Mouse (Mus musculus) right cerebral cortex, postnatal 25 days (tissue): ENCODE measurements at regions not wholly inside any gene's neighbourhood (a gene's known extent, or its start where the extent isn't known, plus 50 kb on each side); places are given as distances from the start of the nearest gene placed in this dataset.

Source experiments
- DNase-seq: peaks from one replicate; pipeline ENCODE4 v3.0.0; 2022

- DNase-seq = no peak
Observed at GRCm38 (mm10) chr6:84514623-84515022, 79.1 kb downstream of the Cyp26b1 start.

- DNase-seq = no peak
Observed at GRCm38 (mm10) chr6:84508598-84508997, 85.1 kb downstream of the Cyp26b1 start.

DNA sequence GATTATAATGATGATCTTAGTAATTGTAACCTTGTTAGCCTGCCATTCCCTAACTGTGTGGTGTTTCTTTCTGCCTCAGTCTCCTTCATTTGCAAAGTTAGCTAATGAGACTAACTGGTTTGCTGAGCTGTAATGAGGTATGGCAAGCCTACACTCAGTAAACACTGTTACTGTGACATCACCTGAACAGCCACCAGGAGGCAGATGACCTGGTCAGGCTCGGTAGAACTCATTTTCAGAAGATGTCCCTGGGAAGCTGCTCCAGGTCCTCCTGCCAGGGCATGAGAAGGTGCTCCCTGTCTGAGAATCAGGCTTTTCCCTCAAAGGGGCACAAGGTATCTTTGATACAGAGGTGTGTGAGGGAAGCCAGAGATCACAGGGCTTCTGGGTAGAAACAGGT is 87.0 kb downstream of the Cyp26b1 start:
- DNase-seq = no peak

DNA sequence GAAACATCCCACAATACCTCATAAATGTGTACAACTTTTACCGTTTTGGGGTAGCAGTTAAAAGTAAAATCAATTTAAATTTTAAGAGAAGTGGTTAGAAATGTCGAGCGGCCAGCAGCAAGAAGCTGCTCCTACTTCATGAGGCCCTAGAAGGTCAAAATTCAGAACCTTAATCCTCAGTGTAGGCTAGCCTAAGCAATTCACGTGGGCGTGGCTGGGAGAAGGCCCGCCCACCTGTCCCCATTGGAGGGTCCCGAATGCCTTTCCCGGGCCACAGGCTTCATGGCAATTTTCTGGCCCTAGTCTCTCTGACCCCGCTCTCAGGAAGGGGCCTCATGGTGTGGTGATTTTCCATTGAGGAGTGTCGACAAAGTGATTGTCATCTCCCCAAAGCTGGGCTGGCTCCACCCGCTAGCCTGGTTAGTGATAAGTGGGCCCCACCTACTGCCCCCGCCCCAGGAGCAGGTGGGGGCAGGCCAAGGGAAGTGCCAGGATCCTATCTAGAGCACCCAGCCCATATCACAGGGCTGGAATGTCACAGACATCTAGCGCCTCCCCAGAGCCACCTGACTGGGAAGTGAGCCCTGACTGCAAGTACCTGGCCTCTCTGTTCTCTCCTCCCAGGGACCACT is 93.3 kb downstream of the Cyp26b1 start:
- no peak for DNase-seq

- DNase-seq = no peak
Observed at GRCm38 (mm10) chr6:84498076-84498475, 95.6 kb downstream of the Cyp26b1 start.

GRCm38 (mm10) chr6:84493676-84494075 is 100.0 kb downstream of the Cyp26b1 start:
- no peak for DNase-seq

- no peak for DNase-seq
Observed at GRCm38 (mm10) chr6:84493169-84493568, 100.5 kb downstream of the Cyp26b1 start.

- no peak for DNase-seq
Observed at GRCm38 (mm10) chr6:84492594-84492993, 101.1 kb downstream of the Cyp26b1 start.

GRCm38 (mm10) chr6:84491106-84491505 is 102.6 kb downstream of the Cyp26b1 start:
- no peak for DNase-seq

- DNase-seq = no peak
Observed at GRCm38 (mm10) chr6:84481205-84481604, 112.5 kb downstream of the Cyp26b1 start.

DNA sequence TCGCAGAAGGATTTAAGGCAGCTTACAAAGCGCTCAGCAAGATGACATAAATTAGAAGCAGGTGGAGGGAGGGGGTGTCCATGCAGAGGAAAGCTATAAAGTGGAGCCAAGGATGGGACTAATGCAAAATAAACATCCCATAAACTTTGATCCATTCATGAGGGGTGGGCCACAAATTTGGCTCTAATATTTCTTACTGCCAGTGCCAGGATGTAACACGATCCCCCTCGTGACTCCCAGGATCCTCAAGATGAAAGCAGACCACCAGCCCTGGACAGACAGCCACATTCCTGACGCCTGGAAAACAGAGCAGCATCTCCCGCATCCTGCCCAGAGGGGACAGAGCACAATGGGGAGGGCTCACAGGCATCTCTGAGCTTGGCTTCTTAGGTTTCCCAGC is 116.6 kb downstream of the Cyp26b1 start:
- DNase-seq = no peak

DNA sequence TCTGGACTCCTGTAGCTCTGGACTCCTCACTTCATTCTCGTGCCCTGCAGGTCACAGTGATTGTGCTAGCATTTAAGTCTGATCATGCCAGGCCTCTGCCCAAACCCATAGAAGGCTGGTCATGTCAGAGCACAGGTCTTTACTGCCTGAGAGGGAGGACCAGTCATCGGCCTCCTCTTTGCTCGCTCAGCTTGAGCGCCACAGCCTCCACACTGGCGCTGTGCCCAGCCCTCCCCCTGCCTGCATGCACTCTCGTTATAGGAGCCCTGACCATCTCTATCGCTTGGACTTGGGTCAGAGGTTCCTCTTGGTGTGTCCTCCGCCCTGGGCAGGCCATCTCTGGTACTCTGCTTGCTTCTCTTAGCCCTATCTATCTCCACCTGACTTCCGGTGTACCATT is 117.2 kb downstream of the Cyp26b1 start:
- DNase-seq = no peak

GRCm38 (mm10) chr6:84474835-84475234 is 118.9 kb downstream of the Cyp26b1 start:
- DNase-seq = no peak

GRCm38 (mm10) chr6:84473171-84473570 is 120.5 kb downstream of the Cyp26b1 start:
- no peak for DNase-seq

GRCm38 (mm10) chr6:84472287-84472686 is 121.4 kb downstream of the Cyp26b1 start:
- DNase-seq = no peak

DNA sequence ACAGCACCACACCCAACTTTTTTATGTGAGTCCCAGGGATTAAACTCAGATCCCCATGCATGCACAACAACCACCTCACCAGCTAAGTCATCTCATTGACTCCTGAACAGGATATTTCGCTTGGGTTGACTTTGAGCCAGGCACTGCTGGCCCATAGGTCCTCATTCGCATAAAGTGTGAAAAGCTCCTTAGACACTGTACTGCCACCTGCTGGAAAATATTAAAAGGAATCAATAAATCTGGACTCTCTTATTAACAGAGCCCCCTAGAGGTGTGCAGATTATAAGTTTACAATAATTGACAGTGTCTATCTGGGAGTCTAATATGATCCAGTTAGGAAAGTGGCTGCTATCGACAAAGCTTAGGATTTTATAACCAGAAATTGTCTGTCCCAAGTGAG is 126.4 kb downstream of the Cyp26b1 start:
- DNase-seq = no peak

- no peak for DNase-seq
Observed at GRCm38 (mm10) chr6:84466223-84466622, 127.5 kb downstream of the Cyp26b1 start.

DNA sequence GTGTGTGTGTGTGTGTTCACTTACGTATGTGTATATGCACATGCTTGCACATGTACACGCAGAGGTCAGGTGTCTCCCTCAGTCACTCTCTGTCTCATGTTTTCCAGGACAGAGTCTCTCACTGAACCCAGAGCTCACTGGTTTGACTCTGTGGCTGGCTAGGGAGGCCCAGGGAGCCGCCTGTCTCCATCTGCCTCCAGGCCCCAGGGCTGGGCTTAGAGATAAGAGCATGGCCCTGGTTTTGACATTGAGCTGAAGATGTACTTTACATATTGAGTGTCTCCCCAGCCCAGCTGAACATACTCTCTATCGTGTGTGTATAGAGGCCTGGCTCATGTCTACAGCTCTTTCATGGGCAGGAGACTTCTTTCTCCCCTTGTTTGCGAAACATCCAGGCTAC is 128.1 kb downstream of the Cyp26b1 start:
- no peak for DNase-seq

- no peak for DNase-seq
Observed at GRCm38 (mm10) chr6:84463592-84464367, 129.9 kb downstream of the Cyp26b1 start.

GRCm38 (mm10) chr6:84456803-84457202 is 136.9 kb downstream of the Cyp26b1 start:
- no peak for DNase-seq

DNA sequence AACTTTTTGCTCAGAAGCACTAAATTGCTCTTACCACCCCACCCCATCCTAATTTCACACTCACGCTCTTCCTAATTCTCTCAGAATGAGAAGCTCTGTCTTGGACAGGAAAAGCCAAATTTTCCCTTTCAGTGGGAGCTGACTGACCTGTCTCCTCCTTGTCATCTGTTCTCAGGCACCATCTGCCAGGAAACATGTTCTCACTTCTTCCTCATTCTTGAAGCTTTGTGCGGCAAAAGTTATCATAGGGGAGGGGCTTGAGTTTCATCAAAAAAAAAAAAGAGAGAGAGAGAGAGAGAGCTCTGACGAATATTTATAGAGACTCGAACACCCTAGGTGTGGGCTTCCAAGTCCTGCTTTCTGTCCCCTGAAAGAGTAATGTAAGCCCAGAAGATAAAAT is 148.6 kb downstream of the Cyp26b1 start:
- DNase-seq = no peak

DNA sequence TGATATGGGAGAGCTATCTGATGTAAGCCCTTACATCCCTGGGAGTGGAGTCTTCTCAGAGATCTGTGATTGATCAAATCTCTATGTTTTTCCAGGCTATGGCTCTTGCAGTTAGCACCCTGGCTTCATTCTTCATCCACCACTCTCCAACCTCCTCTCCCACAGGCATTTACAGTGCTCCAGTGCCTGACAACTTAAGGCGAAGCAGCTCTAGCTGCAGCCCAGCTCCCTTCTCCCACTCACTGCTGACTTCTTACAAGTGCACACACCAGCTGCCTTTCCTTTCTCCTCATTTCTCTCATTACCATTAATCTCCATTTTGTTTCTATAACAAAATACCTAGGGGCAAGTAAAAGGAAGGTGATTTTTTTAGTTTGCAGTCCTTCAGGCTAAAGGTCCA is 151.0 kb downstream of the Cyp26b1 start:
- no peak for DNase-seq

GRCm38 (mm10) chr6:84441721-84442480 is 151.8 kb downstream of the Cyp26b1 start:
- DNase-seq = no peak

DNA sequence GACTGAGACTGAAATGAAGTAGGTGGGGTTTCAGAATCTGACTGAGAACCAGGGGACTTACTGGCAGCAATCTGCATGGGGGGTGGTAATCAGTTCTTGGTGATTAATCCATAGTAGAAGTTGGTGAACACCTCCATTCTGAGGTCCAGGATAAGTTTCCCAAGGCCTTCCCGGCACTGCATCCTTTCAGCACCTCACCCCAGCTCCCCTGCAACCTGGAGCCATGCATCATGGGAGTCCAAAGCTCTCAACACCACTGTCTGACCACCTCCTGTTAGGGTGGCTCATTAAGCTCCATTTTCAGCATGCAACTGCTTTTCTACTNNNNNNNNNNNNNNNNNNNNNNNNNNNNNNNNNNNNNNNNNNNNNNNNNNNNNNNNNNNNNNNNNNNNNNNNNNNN is 157.0 kb downstream of the Cyp26b1 start:
- DNase-seq = no peak
